Mouse (Mus musculus): ENCODE measurements around the gene Fbxo8.

- TF ChIP-seq CTCF (IDR thresholded peaks at IDR 0.05 in 2 of 3, conservative IDR thresholded peaks at IDR 0.05 in 1 of 3; ENCODE audit: control insufficient read depth in 1 of 3, insufficient read depth in 1 of 3, low read depth in 2 of 3, low read length in 3 of 3, poor library complexity in 1 of 3, severe bottlenecking in 1 of 3) (no peak), POLR2A (IDR thresholded peaks at IDR 0.05; ENCODE audit: control insufficient read depth in 1 of 2, insufficient read depth in 1 of 2, low read depth in 1 of 2, low read length in 2 of 2, poor library complexity in 1 of 2) (peak in 1 of 2 experiments; percentile 49; a peak in 1 of 4 replicates)
These were observed at the start of gene Fbxo8, which contains the start of gene Cep44 for GRCm38 (mm10) chr8:56550558-56551360.
